Mouse (Mus musculus) midbrain, postnatal 0 days (tissue): ENCODE data around the gene Sgca. TPM values are rescaled to one million over a fixed set of nuclear protein-coding genes. Genes with fewer than 3 reads are reported as not detected.

ENCODE experiments used
- ATAC-seq: fragments of 200-750 bp; cut with Nextera tagmentation; 2 replicates; pipeline ENCODE4 v1.8.0; 2017; ENCODE audit warnings: moderate number of reproducible peaks, mild to moderate bottlenecking, moderate TSS enrichment, moderate library complexity; ENCODE audit not compliant: low FRiP score
- DNase-seq: peaks from one replicate; pipeline ENCODE4 v3.0.0-alpha.2; 2015; ENCODE audit warnings: low spot score
- H3K27ac ChIP-seq: fragments of 300-500 bp; sonication (generic); 2 replicates; pipeline ENCODE4 v1.5.1; 2014; ENCODE audit warnings: low read depth, mild to moderate bottlenecking, low read length, mixed read lengths
- H3K27me3 ChIP-seq: fragments of 300-500 bp; sonication (generic); 2 replicates; pipeline ENCODE4 v1.6.1; 2014; ENCODE audit warnings: low read length, control low read depth, mixed read lengths; ENCODE audit not compliant: insufficient read depth
- H3K36me3 ChIP-seq: fragments of 300-500 bp; sonication (generic); 2 replicates; pipeline ENCODE4 v1.6.1; 2014; ENCODE audit warnings: low read length, control low read depth, mixed read lengths; ENCODE audit not compliant: insufficient read depth
- H3K4me1 ChIP-seq: fragments of 300-500 bp; sonication (generic); 2 replicates; pipeline ENCODE4 v1.6.1; 2014; ENCODE audit warnings: mild to moderate bottlenecking, control low read depth, antibody characterized with exemption, low read length, mixed read lengths; ENCODE audit not compliant: insufficient read depth
- H3K4me2 ChIP-seq: fragments of 300-500 bp; sonication (generic); 2 replicates; pipeline ENCODE4 v1.6.1; 2014; ENCODE audit warnings: low read depth, mild to moderate bottlenecking, low read length, mixed read lengths; ENCODE audit not compliant: poor library complexity, severe bottlenecking
- H3K4me3 ChIP-seq: fragments of 300-500 bp; sonication (generic); 2 replicates; pipeline ENCODE4 v1.5.1; 2014; ENCODE audit warnings: low read depth, mild to moderate bottlenecking, low read length, moderate library complexity
- H3K9ac ChIP-seq: fragments of 300-500 bp; sonication (generic); replicated peaks from 2 replicates; pipeline ENCODE4 v1.6.1; 2014; ENCODE audit warnings: mild to moderate bottlenecking, low read length, moderate library complexity, mixed read lengths; ENCODE audit not compliant: poor library complexity, severe bottlenecking
- H3K9me3 ChIP-seq: fragments of 300-500 bp; sonication (generic); 2 replicates; pipeline ENCODE4 v1.6.1; 2016; ENCODE audit warnings: low read length, control low read depth
- CTCF ChIP-seq: IDR thresholded peaks from 2 replicates; pipeline ENCODE4 v1.5.1; 2016; ENCODE audit warnings: antibody characterized with exemption, mild to moderate bottlenecking
- WGBS: fragments of 180-500 bp; shearing (Covaris S2); extraction: QIAGEN DNeasy Blood & Tissue Kit; methylation state at CpG from one replicate; pipeline ENCODE4 v1.1.7; 2014; 5-methylcytosine and 5-hydroxymethylcytosine counted together
- polyA plus RNA-seq: library from polyadenylated mRNA; unstranded; fragments of >200 nt; fragmentation: Nextera tagmentation; extraction: Ambion mirVana; gene quantifications from 2 replicates; pipeline ENCODE4 v1.2.1, GENCODE M21; 2015
- total RNA-seq: library from RNA; depleted of rRNA; stranded (reverse); fragments of >200 nt; gene quantifications from 2 replicates; pipeline ENCODE4 v1.2.3, GENCODE M21; 2014

Gene Sgca
- total and polyA plus RNA-seq, 2 experiments from 2014 or later = 0.39 TPM; not detected in 1

GRCm38 (mm10) chr11:94945236-94945635 lies 30.9 kb downstream of the Sgca start:
- no peak for TF ChIP-seq CTCF
- Histone ChIP-seq H3K27me3 (0 out of 2 replicates have a peak, but pooled peaks cover 6% of the 10 kb centered on the region), H3K4me1 (no peaks in the 10 kb centered on the region), H3K9ac (no peak overlapping the region), H3K4me2 (no peak overlapping the region), H3K4me3 (no peak overlapping the region), H3K9me3 (no peaks in the 10 kb centered on the region), H3K36me3 (no peaks in the 10 kb centered on the region), H3K27ac (no peak overlapping the region)
- ATAC-seq (no peak), DNase-seq (no peak)
- 87% methylated on average over 12 of the region's 12 CpGs for WGBS

GRCm38 (mm10) chr11:94944295-94944694 lies 31.8 kb downstream of the Sgca start:
- Histone ChIP-seq H3K4me2 (no peak overlapping the region), H3K4me3 (no peak overlapping the region), H3K27me3 (peaks cover 9% of the 10 kb centered on the region; the same call in 1 of the 2 replicates), H3K9ac (no peak overlapping the region), H3K36me3 (no peaks in the 10 kb centered on the region), H3K4me1 (no peaks in the 10 kb centered on the region), H3K9me3 (no peaks in the 10 kb centered on the region), H3K27ac (no peak overlapping the region)
- DNase-seq = no peak
- 25% methylated on average over 8 of the region's 8 CpGs for WGBS
- TF ChIP-seq CTCF = peak; percentile 25
- ATAC-seq = no peak

- ATAC-seq (no peak), DNase-seq (no peak)
- WGBS = 80% methylated on average over 15 of the region's 15 CpGs
- H3K36me3 ChIP-seq = no peaks in the 10 kb centered on the region
- H3K9ac ChIP-seq = no peak overlapping the region
- H3K27ac ChIP-seq = no peak overlapping the region
- no peaks in the 10 kb centered on the region for H3K9me3 ChIP-seq
- no peak for TF ChIP-seq CTCF
- H3K27me3 ChIP-seq = peaks cover 13% of the 10 kb centered on the region
- H3K4me2 ChIP-seq = no peak overlapping the region
- H3K4me1 ChIP-seq = no peaks in the 10 kb centered on the region
- H3K4me3 ChIP-seq = no peak overlapping the region
Observed at GRCm38 (mm10) chr11:94943054-94943453, 33.1 kb downstream of the Sgca start.

- H3K9me3 ChIP-seq = no peaks in the 10 kb centered on the region
- H3K4me2 ChIP-seq = no peak overlapping the region
- DNase-seq = no peak
- 47% methylated on average over 13 of the region's 13 CpGs for WGBS
- no peak for ATAC-seq
- no peaks in the 10 kb centered on the region for H3K36me3 ChIP-seq
- peaks cover 19% of the 10 kb centered on the region for H3K27me3 ChIP-seq
- H3K9ac ChIP-seq = no peak overlapping the region
- TF ChIP-seq CTCF = peak; percentile 49
- H3K4me3 ChIP-seq = no peak overlapping the region
- H3K4me1 ChIP-seq = peaks cover 3% of the 10 kb centered on the region; the same call in 1 of the 2 replicates
- no peak overlapping the region for H3K27ac ChIP-seq
Observed at GRCm38 (mm10) chr11:94942282-94943023, 33.7 kb downstream of the Sgca start.

- 77% methylated on average over 8 of the region's 8 CpGs for WGBS
- Histone ChIP-seq H3K27ac (no peak overlapping the region), H3K9ac (no peak overlapping the region), H3K4me2 (no peak overlapping the region), H3K27me3 (peaks cover 22% of the 10 kb centered on the region), H3K4me1 (peaks cover 3% of the 10 kb centered on the region; the same call in 1 of the 2 replicates), H3K9me3 (no peaks in the 10 kb centered on the region), H3K4me3 (no peak overlapping the region), H3K36me3 (no peaks in the 10 kb centered on the region)
- ATAC-seq = no peak
- TF ChIP-seq CTCF = no peak
- no peak for DNase-seq
Observed at GRCm38 (mm10) chr11:94941776-94942175, 34.4 kb downstream of the Sgca start.

GRCm38 (mm10) chr11:94941121-94941520 lies 35.0 kb downstream of the Sgca start:
- Histone ChIP-seq H3K9me3 (no peaks in the 10 kb centered on the region), H3K4me2 (no peak overlapping the region), H3K4me1 (peaks cover 3% of the 10 kb centered on the region; the same call in 1 of the 2 replicates), H3K27ac (no peak overlapping the region), H3K4me3 (no peak overlapping the region), H3K9ac (no peak overlapping the region), H3K36me3 (no peaks in the 10 kb centered on the region), H3K27me3 (peaks cover 28% of the 10 kb centered on the region)
- no peak for TF ChIP-seq CTCF
- no peak for ATAC-seq
- WGBS = 50% methylated on average over 9 of the region's 9 CpGs
- DNase-seq = no peak
